ENCODE assay signal across 8 mouse cellular contexts in the genomic region with DNA sequence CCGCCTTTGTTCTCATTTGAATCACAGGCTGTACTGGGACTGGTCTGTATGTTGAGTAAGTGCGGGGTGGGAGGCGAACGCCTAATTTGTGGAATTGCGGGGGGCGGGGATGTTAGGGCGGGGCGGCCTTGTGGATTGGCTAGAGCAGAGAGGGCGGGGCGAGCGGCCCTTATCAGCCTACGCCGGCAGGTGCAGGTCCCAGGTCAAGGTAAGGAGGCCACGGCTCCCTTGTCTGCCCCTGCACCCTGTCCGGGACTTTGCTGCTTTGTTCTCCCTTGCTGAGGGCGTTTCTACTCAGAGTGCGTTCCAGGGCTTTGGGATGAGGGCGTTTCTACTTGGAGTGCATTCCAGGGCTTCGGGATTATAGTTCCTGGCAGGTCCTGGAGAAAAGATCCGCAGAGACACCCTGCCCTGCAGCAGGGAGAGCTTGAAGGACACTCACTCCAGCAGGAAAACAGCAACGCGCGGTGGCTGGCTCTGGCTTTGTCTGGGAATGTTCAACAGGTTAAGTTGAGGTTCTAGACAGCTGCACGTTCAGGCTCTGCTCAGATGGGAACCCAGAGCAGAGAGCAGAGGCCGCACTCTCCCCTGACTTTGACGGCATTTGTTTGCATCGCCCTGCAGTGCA.
DNase-seq lines count a peak whose midpoint lies in the region; ATAC-seq lines count a peak whose summit lies in the region.

No protein-coding gene starts in this region.

- H3K4me1 ChIP-seq in embryonic facial prominence, embryonic 10.5 days, result peaks cover 74% of the 10 kb centered on the region
- peaks cover 42% of the 10 kb centered on the region for H3K4me1 ChIP-seq in heart, embryonic 10.5 days
- peaks cover 51% of the 10 kb centered on the region for H3K4me1 ChIP-seq in lung, embryonic 16.5 days (replicated peaks; ENCODE audit: control insufficient read depth, insufficient read depth, low read length)

- no peaks in the 10 kb centered on the region for H3K36me3 ChIP-seq in embryonic facial prominence, embryonic 10.5 days (replicated peaks)
- no peaks in the 10 kb centered on the region for H3K36me3 ChIP-seq in heart, embryonic 10.5 days
- no peaks in the 10 kb centered on the region for H3K36me3 ChIP-seq in lung, embryonic 16.5 days (ENCODE audit: control insufficient read depth, insufficient read depth, low read length)

- H3K27me3 ChIP-seq in embryonic facial prominence, embryonic 10.5 days (replicated peaks; ENCODE audit: low read depth, poor library complexity, severe bottlenecking), result peaks cover 40% of the 10 kb centered on the region
- peaks cover 14% of the 10 kb centered on the region for H3K27me3 ChIP-seq in heart, embryonic 10.5 days (ENCODE audit: insufficient read depth, poor library complexity, severe bottlenecking)
- H3K27me3 ChIP-seq in lung, embryonic 16.5 days (ENCODE audit: control insufficient read depth, insufficient read depth, low read depth, low read length), result no peaks in the 10 kb centered on the region

- H3K27ac ChIP-seq in embryonic facial prominence, embryonic 10.5 days (replicated peaks), result peak overlapping the region; percentile 85
- peak overlapping the region; percentile 76 for H3K27ac ChIP-seq in heart, embryonic 10.5 days
- peak overlapping the region; percentile 97 for H3K27ac ChIP-seq in lung, embryonic 16.5 days (ENCODE audit: low read length)

- peak overlapping the region; percentile 53 for H3K4me2 ChIP-seq in lung, embryonic 16.5 days (ENCODE audit: low read depth, low read length)

- WGBS in embryonic facial prominence, embryonic 10.5 days, result under 1% methylated on average over 27 of the region's 27 CpGs
- 1% methylated on average over 27 of the region's 27 CpGs for WGBS in heart, embryonic 10.5 days
- 10% methylated on average over 27 of the region's 27 CpGs for WGBS in lung, embryonic 16.5 days

- peak overlapping the region; percentile 71 for H3K9ac ChIP-seq in lung, embryonic 16.5 days (ENCODE audit: low read length)

- peak overlapping the region; percentile 61 for H3K4me3 ChIP-seq in embryonic facial prominence, embryonic 10.5 days
- H3K4me3 ChIP-seq in heart, embryonic 10.5 days, result peak overlapping the region; percentile 62
- H3K4me3 ChIP-seq in lung, embryonic 16.5 days (ENCODE audit: low read length), result peak overlapping the region; percentile 58

- peak; percentile 98 for DNase-seq in R1 (ENCODE audit: low read depth, low spot score)
- DNase-seq in embryonic facial prominence, embryonic 10.5 days (ENCODE audit: low spot score), result peak; percentile 88
- peak; percentile 87 for DNase-seq in heart, embryonic 10.5 days (ENCODE audit: low spot score)
- DNase-seq in kidney, adult 9 months, result peak; percentile 73
- peak; percentile 76 for DNase-seq in retina, postnatal 1 day
- DNase-seq in frontal cortex, postnatal 10 days (ENCODE audit: low spot score in 2 of 2), result no peak

- peak; percentile 96 for ATAC-seq in lung, embryonic 16.5 days (ENCODE audit: low read depth)
- no peak for ATAC-seq in CD4-positive, CD25-positive, alpha-beta regulatory T cell, adult 4 months

- no peaks in the 10 kb centered on the region for H3K9me3 ChIP-seq in embryonic facial prominence, embryonic 10.5 days
- H3K9me3 ChIP-seq in heart, embryonic 10.5 days, result no peaks in the 10 kb centered on the region
- H3K9me3 ChIP-seq in lung, embryonic 16.5 days (ENCODE audit: control insufficient read depth, low read length), result no peaks in the 10 kb centered on the region

Comparison
In these comparisons a context has a peak if more than half of its experiments do, and no peak if none do; other contexts are left out.
1. DNase-seq: peak in R1 (single experiment), embryonic facial prominence, embryonic 10.5 days (single experiment), heart, embryonic 10.5 days (single experiment), kidney, adult 9 months (single experiment) and retina, postnatal 1 day (single experiment); none in frontal cortex, postnatal 10 days (0 of 2).
2. Peak in every context shown above with its lines, with median percentiles within 50 percentile points of each other: H3K27ac ChIP-seq and H3K4me3 ChIP-seq.